Mouse (Mus musculus) inflammation-experienced regulatory T-cells, adult 6 months (primary cell): ENCODE measurements at regions not wholly inside any gene's neighbourhood (a gene's known extent, or its start where the extent isn't known, plus 50 kb on each side); places are given as distances from the start of the nearest gene placed in this dataset.

Experiments
- ATAC-seq: one replicate; pipeline ENCODE4 v1.8.0; 2017

DNA sequence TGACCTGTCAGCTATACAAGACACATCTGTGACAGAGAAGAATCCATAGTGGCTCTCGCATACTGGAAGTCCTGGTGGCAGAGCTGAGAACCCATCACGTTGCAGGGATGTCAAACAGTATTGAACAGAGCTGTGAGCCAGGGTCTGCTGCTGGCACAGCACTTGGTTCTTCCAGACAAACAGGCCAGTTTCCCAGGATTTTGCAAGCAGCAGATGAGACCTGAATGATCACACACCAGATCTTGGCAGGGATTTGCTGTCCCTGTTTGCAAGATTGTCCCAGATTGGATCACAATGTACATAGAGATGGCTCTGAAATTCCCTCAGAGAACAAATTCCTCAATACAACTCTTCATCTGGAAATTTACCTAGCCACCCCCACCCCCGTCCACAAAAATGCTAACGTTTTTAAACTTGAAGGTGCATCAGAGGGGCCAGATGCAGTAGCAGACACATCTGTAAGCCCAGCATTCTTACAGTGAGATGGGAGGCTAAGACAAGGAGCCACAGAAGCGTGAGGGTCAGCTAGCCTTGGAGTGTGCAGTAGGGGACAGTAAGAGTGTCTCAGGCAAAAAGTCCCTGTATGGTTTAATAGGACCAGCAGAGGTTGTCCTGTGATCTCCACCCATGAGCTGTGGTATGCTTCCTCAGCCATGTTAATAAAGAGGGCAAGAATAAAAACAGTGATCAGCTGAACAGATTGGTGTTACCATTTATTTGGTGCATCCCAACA lies 307.8 kb downstream of the Gadd45g start:
- no peak for ATAC-seq

GRCm38 (mm10) chr13:52154844-52155587 lies 308.5 kb downstream of the Gadd45g start:
- no peak for ATAC-seq

- ATAC-seq, result peak; percentile 56
Measured at GRCm38 (mm10) chr13:52155588-52156086, 309.2 kb downstream of the Gadd45g start.

DNA sequence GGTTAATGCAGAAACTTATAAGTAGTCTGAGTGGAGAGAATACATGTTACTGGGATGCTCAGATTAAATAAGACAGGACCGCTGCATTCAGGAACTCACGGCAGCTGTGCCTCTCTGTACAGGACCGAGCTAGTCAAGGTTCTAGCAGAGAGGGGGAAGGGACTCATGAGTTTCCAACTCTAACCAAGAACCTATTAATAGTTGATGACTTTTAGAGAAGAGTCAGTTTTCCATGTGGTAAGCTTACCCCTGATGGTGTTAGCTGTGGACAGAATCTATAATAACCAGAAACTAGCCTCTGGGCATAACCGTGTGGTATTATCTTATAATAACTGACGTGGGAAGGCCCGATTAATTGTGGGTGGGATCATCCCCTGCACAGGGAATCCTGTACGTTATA lies 316.2 kb downstream of the Gadd45g start:
- no peak for ATAC-seq

GRCm38 (mm10) chr13:52165531-52165930 lies 319.1 kb downstream of the Gadd45g start:
- peak; percentile 88 for ATAC-seq

DNA sequence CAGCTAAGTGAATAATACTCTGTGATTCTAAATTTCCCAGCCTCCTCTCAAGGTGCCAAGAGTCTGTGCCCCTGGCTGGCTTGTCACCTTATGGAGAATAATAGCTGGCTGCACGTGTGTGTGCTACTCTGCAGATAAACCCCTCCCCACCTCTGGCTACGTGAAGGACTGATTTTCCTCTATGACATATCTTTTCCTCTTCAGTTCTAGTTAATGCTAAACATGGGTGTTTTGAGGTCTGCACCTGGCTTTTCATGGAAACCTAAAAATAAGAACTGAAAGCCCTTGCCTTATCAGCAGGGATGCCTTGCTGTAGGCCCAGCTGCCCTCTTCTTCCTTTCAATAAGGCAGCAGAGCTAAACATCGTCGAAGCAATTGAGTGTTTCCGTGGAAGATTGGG lies 321.5 kb downstream of the Gadd45g start:
- no peak for ATAC-seq

DNA sequence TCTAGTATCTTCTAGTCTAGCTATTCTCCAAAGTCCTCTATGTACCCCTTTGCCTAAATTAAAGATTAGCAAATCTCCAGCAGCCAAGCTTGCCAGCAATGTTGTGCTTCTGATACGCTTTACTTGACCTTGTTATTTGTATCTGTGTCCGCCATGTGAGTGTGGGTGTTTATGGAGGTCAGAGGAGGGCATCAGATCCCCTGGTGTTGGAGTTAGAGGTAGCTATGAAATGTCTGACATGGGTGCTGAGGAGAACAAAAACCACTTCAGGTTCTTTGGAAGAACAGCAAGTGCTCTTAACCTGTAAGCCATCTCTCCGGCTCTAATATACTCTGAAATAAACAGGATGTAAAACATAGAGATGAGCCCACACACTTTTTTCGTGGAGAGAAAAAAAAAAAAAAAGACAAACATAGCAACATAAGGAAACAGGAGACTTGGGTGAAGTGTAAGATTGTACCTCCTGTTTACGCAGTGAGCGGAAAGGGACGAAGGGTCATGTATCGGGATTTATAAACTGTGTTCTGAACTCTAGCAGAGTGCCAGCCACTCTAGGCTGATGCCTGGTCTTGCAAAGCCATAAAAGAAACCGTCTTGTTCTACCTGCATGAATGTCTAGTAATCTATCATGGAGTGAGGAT lies 326.3 kb downstream of the Gadd45g start:
- ATAC-seq, result no peak

GRCm38 (mm10) chr13:52175665-52176064 lies 329.2 kb downstream of the Gadd45g start:
- no peak for ATAC-seq

DNA sequence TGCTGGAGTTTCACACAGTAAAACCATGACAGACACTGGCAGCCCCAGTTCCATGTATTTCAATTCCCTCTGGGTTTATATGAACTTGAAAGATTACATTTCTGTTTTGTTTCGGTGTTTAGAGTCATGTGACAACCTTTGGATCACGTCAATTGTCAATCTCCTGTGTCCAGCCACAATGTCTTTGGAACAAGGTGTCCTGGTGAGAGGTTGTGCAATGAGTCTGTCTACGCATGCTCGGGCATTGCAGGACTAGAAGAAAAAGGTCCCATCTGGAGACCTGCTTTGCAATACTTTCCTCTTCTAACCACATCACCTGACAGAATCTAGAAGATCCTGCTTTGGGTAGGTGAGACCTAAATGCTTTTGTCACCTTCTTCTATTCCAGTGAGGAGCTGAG lies 333.5 kb downstream of the Gadd45g start:
- no peak for ATAC-seq

- no peak for ATAC-seq
Measured at GRCm38 (mm10) chr13:52183635-52184034, 337.2 kb downstream of the Gadd45g start.

- no peak for ATAC-seq
Measured at GRCm38 (mm10) chr13:52185574-52185973, 339.1 kb downstream of the Gadd45g start.

DNA sequence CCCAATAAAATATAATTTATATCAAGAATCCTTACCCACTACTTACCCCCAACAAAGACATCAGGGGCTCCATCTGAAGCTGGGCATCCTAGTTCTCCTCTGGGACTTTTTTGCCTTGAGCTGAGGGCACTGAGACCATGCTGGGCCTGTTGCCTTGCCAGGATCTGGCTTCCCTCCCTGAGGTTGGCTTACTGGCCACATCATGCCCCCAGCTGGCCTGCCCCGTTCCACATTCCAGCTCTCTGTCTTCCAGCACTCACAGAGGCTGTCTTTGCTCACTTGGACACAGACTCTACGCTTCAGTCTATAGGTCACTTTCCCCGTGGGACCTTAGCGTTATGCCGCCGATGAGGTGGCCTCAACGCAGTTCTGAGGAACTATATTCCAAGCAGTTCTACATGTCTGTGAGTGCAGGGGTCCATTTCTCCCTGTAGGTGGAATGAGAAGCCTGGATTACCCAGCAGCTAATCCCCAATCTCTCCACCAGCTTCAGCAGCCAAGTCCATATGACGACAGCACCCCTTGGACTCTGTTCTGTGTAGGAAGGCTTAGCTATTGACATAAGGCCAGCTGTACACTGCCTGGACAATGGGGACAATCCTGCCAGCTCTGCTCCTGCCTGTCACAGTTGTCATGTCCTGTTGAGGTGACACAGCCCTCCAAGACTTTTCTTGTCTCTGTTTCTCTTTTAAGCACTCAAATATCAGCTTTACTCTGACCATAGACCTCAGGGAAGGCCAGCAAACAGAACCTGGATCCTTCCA lies 341.5 kb downstream of the Gadd45g start:
- no peak for ATAC-seq

- ATAC-seq, result no peak
Measured at GRCm38 (mm10) chr13:52188605-52189003, 342.1 kb downstream of the Gadd45g start.

DNA sequence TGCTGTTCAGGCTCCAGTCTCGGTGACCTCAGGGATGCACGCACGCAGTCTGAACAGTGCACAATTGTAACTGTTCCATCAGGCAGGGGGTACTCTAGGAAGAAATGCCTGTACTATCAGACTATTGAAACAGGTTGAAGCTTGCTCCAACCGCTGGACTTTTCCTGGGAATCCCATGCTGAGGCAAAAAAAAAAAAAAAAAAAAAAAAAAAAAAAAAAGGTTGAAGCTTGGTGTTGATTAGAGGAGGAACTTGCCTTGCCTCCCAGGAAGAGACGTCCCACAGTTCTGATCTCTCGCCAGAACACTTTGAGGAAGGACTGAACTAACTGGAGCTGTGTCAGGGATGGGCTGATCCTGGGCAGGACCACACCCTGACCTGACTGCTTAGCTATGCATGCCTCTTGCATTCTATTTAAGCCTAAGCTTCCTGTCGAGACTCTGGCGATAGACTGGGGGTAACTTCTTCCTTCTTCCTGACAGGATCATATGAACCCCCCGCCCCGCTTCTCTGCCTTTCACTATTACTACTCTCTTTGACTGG lies 341.6 kb downstream of the Diras2 start:
- no peak for ATAC-seq

DNA sequence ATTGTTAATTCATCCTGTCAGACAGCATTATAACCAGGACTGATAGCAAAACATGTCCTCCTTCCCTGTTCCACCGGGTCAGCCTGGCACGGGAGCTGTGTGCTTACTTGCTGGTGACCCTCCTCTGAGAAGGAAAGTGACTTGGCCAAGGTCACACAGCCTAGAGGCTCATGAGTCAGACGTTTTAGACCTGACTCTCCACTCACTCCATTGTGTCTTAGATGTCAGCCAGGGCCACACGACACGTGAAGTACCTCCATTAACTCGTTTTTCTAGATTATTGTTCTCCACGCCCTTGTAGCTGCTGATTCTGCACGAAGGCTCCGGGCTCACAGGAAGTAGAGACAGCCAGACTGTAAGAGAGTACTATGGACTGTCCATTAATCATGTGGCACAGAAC lies 340.8 kb downstream of the Diras2 start:
- no peak for ATAC-seq

GRCm38 (mm10) chr13:52190848-52191590 lies 340.1 kb downstream of the Diras2 start:
- ATAC-seq, result no peak

DNA sequence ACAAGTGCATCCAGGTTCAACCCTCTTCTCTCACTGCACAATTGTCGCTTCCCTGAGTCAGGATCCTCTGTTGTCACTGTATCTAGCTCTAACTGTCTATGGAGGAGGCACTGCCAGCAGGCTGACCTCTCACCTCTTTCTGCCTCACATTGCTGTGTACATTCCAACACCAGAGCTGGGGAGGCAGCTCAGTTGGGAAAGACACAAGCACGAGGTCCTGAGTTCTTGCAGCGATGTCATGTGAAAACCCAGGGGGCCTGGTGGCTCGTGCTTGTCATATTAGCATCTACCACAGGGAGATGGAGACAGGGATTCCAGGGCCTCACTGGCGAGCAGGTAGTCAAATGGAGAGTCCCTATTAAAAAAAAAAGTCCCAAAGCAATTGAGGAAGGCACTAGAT lies 334.2 kb downstream of the Diras2 start:
- no peak for ATAC-seq

GRCm38 (mm10) chr13:52198649-52199348 lies 332.3 kb downstream of the Diras2 start:
- ATAC-seq, result no peak

GRCm38 (mm10) chr13:52202372-52202771 lies 328.7 kb downstream of the Diras2 start:
- no peak for ATAC-seq

GRCm38 (mm10) chr13:52205951-52206350 lies 325.1 kb downstream of the Diras2 start:
- ATAC-seq, result no peak

GRCm38 (mm10) chr13:52216343-52216742 lies 314.7 kb downstream of the Diras2 start:
- ATAC-seq, result no peak
